Mouse (Mus musculus) kidney, postnatal 10 days (tissue): ENCODE results near the gene Gbp10.
"Not testable (repeated sequence)": the region's sequence is repeated elsewhere in the genome, so short reads cannot be mapped to it uniquely, and the experiment has no call there.

Source experiments
- DNase-seq: peaks from one replicate; pipeline ENCODE4 v3.0.0; 2021; ENCODE audit warnings: mixed read lengths

The Gbp10 gene

DNA sequence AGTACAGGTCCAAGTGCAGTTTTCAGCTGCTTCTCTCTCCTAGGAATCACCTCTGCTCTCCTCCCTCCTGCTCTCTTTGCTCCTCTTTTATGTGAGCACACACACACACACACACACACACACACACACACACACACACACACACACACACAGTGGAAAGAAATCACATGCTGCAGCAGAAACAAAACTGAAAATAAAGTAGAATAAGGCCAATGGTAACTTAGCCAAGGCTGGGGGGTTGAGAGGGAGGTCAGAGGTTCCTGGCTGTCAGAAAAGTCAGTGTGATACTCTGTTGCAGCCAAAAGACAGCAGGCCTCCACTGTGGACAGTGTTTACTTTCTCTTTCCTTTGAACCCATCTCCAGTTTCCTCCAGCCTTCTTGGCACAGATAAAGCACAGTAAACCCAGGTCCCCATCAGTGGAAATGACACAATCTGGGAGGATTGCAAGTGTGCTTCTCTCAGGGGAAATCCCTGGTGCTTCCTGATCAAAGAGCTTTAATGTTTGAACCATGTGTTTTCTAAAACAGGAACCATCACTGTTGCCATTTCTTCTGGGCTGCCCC is at the start of gene Gbp10:
Gene Gbp10, minus strand, starts transcription at position 51 of the 565 bp plus-strand sequence.
- DNase-seq, result peak; percentile 9

DNA sequence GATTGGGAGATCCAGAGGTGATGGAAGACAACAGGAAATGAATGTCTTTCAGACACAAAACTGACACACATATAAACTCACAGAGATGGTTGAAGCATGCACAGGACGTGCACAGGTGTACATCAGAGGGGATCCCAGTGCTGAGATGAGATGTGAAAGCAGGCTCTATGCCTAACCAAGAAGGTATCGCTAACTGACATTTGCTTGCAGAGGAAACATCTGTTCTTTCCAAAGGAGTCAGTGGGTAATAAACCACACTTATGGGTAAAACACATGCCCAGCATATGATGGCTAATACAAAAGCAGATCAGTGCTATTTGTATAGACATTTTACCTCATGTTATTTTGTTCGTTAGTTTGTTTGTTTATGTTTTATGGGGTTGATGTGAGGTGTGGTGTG is 21.3 kb upstream of the Gbp10 start:
- DNase-seq, result not testable (repeated sequence)

DNA sequence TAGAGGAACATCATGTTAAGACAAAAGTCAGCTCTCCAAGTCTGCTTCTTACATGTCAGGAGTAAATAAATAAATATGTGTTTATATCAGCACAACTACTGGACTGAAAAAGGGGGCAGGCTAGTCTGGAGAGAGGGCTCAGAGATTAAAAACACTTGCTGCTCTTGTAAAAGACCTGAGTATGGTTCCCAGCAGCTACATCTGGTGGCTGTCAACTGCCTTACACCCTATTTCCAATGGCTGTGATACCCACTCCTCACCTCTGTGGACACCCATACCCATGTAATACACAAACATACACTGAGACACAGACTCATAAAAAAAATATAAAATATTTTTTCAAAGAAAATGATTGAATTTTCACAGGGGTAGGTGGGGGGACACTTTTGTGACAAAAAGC is 13.2 kb upstream of the Gbp10 start:
- DNase-seq, result no peak

DNA sequence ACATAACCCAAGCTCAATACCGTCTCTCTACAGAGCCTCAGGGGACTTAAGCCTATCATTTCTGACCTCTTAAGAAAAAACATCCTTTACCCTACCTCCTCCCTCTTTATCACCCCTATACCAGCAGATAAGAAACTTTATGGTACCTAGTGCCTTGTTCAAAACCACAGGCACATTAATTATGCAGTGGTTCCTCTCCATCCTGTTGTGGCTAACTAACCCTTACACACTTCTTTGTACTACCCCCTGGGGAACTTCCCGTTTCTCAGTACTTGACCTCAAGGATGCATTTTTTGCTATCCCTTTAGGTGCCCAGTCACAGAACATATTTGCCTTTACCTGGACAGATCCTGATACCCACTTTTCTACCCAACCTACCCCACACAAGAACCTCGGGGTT is 5.4 kb upstream of the Gbp10 start:
- DNase-seq, result not testable (repeated sequence)

DNA sequence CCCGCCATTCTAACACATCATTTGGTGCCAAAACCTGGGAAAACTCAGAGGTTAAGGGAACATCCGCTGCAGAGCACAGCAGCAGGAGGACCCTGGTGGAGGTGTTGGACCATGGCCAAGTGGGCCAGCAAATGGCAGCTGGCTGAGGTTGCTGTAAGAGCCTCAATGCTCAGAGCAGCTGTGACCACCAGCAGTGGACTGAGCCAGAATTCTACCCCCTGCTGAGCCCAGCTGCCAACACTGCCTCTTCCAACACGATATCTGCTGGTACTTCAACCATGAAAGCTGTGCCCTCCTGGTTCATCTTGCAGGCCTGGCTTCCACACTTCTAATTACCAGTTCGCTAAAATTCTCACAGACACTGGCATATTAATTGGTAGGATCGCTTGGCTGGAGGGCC is 1.6 kb upstream of the Gbp10 start:
- not testable (repeated sequence) for DNase-seq

DNA sequence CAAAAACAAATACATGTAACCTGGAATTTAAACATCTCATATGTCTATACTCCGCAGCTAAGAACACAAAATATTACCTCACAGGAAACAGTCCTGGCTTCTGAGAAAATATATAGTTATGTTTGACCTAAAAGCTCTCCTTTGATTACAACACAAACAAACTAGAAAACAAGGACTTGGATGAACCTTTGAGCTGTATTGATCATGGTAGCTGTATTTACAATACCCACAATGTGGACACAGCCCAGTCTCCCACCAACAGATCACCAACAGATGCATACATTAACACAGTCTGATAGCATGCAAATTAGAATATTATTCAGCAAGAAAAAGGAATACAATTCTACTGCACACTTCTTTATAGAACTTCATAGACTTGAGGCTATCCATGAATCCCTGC is 931 bp downstream of the Gbp10 start:
- not testable (repeated sequence) for DNase-seq

DNA sequence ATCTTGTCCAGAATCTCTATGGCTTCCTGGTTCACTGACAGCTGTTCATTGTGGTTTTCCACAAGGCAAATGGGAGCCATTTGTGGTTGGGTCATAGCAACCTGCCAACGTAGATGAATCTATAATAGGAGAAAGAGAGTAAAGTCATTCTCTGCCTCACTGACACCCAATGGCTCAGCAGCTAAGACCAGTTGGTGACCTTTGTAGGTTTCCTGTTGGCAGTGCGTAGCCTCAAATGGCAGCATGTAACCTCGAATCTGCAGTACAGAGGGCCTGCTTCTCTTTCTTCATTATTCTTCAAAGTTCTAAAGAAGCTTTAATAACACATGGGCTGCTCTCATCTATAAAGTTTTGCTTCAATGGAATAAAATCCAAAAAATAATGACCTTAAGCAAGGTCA is 3.3 kb downstream of the Gbp10 start:
- not testable (repeated sequence) for DNase-seq

DNA sequence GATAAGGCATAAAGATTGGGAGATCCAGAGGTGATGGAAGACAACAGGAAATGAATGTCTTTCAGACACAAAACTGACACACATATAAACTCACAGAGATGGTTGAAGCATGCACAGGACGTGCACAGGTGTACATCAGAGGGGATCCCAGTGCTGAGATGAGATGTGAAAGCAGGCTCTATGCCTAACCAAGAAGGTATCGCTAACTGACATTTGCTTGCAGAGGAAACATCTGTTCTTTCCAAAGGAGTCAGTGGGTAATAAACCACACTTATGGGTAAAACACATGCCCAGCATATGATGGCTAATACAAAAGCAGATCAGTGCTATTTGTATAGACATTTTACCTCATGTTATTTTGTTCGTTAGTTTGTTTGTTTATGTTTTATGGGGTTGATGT is 30.4 kb downstream of the Gbp10 start:
- not testable (repeated sequence) for DNase-seq

DNA sequence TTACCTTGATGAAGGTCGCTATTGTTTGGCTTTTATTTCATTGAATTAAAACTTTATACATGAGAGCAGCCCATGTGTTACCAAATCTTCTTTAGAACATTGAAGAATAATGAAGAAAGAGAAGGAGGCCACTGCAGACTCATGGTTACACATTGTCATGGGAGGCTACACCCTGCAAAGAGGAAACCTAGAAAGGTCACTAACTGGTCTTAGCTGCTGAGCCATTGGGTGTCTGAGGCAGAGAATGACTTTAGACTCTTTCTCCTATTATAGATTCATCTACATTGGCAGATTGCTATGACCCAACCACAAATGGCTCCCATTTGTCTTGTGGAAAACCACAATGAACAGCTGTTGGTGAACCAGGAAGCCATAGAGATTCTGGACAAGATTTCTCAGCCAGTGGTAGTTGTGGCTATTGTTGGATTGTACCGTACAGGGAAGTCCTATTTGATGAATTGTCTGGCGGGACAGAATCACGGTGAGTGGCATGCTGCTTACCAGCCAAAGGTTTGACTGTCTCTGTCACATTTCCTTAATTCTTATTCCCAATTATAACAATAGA is 38.5 kb downstream of the Gbp10 start:
- DNase-seq, result not testable (repeated sequence)

DNA sequence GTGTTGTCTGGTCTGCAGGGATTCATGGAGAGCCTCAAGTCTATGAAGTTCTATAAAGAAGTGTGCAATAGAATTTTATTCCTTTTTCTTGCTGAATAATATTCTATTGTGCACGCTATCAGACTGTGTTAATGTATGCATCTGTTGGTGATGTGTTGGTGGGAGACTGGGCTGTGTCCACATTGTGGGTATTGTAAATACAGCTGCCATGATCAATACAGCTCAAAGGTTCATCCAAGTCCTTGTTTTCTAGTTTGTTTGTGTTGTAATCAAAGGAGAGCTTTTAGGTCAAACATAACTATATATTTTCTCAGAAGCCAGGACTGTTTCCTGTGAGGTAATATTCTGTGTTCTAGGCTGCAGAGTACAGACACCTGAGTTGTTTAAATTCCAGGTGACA is 40.2 kb downstream of the Gbp10 start:
- DNase-seq, result not testable (repeated sequence)

DNA sequence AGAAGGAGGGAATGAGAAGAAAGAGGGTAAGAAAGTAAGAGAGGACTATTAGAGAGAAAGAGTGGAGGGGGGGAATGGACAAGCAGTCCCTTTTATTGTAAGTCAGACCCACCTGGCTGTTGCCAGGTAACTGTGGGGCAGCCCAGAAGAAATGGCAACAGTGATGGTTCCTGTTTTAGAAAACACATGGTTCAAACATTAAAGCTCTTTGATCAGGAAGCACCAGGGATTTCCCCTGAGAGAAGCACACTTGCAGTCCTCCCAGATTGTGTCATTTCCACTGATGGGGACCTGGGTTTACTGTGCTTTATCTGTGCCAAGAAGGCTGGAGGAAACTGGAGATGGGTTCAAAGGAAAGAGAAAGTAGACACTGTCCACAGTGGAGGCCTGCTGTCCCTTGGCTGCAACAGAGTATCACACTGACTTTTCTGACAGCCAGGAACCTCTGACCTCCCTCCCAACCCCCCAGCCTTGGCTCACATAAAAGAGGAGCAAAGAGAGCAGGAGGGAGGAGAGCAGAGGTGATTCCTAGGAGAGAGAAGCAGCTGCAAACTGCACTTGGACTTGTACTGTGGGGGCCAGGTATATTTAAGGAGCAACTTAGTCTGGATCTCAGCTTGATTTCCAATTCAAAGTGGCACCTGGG is 41.3 kb downstream of the Gbp10 start:
- DNase-seq, result peak; percentile 7

DNA sequence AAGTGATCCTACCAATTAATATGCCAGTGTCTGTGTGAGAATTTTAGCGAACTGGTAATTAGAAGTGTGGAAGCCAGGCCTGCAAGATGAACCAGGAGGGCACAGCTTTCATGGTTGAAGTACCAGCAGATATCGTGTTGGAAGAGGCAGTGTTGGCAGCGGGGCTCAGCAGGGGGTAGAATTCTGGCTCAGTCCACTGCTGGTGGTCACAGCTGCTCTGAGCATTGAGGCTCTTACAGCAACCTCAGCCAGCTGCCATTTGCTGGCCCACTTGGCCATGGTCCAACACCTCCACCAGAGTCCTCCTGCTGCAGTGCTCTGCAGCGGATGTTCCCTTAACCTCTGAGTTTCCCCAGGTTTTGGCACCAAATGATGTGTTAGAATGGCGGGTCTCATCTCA is 43.0 kb downstream of the Gbp10 start:
- not testable (repeated sequence) for DNase-seq

DNA sequence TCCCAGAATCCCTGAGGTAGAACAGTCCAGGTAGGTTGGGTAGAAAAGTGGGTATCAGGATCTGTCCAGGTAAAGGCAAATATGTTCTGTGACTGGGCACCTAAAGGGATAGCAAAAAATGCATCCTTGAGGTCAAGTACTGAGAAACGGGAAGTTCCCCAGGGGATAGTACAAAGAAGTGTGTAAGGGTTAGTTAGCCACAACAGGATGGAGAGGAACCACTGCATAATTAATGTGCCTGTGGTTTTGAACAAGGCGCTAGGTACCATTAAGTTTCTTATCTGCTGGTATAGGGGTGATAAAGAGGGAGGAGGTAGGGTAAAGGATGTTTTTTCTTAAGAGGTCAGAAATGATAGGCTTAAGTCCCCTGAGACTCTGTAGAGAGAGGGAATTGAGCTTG is 46.8 kb downstream of the Gbp10 start:
- not testable (repeated sequence) for DNase-seq

DNA sequence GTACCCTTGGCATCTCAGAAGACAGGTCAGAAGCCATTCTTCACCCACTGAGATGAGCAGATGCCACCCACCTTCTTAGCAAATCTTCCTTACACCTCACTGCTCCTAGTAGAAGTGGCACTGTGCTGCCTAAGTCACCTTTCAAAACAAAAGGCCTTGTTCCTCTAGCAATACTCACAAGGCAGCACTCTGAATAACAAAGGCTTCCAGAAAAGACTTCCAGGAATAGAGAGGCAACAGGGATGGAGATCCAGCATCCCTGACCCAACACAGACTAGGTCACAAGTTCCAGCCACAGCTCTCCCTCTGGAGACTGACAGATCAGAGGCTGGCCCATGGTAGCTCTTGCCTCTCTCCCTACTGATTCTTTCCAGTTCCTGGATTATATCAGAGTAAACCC is 57.9 kb downstream of the Gbp10 start:
- DNase-seq, result no peak
